Mouse (Mus musculus) heart, postnatal 0 days (tissue): Measurements from ENCODE around the gene Inpp5d. TPM values are rescaled to one million over a fixed set of nuclear protein-coding genes. Genes with fewer than 3 reads are reported as not detected.

Experiments used
- ATAC-seq: fragments of 200-750 bp; cut with Nextera tagmentation; 2 replicates; pipeline ENCODE4 v1.8.0; 2017; ENCODE audit warnings: low read depth, moderate number of reproducible peaks, moderate library complexity; ENCODE audit not compliant: insufficient read depth
- DNase-seq: peaks from one replicate; pipeline ENCODE4 v3.0.0-alpha.2; 2016; ENCODE audit warnings: low spot score
- H3K27ac ChIP-seq: fragments of 300-500 bp; sonication (generic); 2 replicates; pipeline ENCODE4 v1.5.1; 2014; ENCODE audit warnings: low read depth, mild to moderate bottlenecking
- H3K27me3 ChIP-seq: fragments of 300-500 bp; sonication (generic); 2 replicates; pipeline ENCODE4 v1.6.1; 2014; ENCODE audit warnings: low read length, mixed read lengths; ENCODE audit not compliant: control insufficient read depth, insufficient read depth
- H3K36me3 ChIP-seq: fragments of 300-500 bp; sonication (generic); replicated peaks from 2 replicates; pipeline ENCODE4 v1.6.1; 2014; ENCODE audit warnings: low read length, mixed read lengths; ENCODE audit not compliant: control insufficient read depth, insufficient read depth
- H3K4me1 ChIP-seq: fragments of 300-500 bp; sonication (generic); 2 replicates; pipeline ENCODE4 v1.6.1; 2014; ENCODE audit warnings: antibody characterized with exemption; ENCODE audit not compliant: control insufficient read depth, insufficient read depth
- H3K4me2 ChIP-seq: fragments of 300-500 bp; sonication (generic); 2 replicates; pipeline ENCODE4 v1.6.1; 2014; ENCODE audit warnings: low read depth, mild to moderate bottlenecking, low read length, moderate library complexity
- H3K4me3 ChIP-seq: fragments of 300-500 bp; sonication (generic); 2 replicates; pipeline ENCODE4 v1.5.1; 2014; ENCODE audit warnings: low read depth, low read length
- H3K9ac ChIP-seq: fragments of 300-500 bp; sonication (generic); replicated peaks from 2 replicates; pipeline ENCODE4 v1.6.1; 2014; ENCODE audit warnings: low read depth, low read length, mixed read lengths
- H3K9me3 ChIP-seq: fragments of 300-500 bp; sonication (generic); replicated peaks from 2 replicates; pipeline ENCODE4 v1.6.1; 2016; ENCODE audit warnings: low read length; ENCODE audit not compliant: control insufficient read depth
- CTCF ChIP-seq: IDR thresholded peaks from 2 replicates; pipeline ENCODE4 v1.5.1; 2016; ENCODE audit warnings: antibody characterized with exemption, control low read depth, low read depth
- EP300 ChIP-seq: IDR thresholded peaks from 2 replicates; pipeline ENCODE4 v1.6.1; 2016; ENCODE audit warnings: antibody characterized with exemption, low read depth
- WGBS: fragments of 180-500 bp; shearing (Covaris S2); extraction: QIAGEN DNeasy Blood & Tissue Kit; methylation state at CpG from one replicate; pipeline ENCODE4 v1.1.7; 2014; 5-methylcytosine and 5-hydroxymethylcytosine counted together
- polyA plus RNA-seq: library from polyadenylated mRNA; unstranded; fragments of >200 nt; fragmentation: Nextera tagmentation; extraction: Ambion mirVana; gene quantifications from 2 replicates; pipeline ENCODE4 v1.2.1, GENCODE M21; 2015
- total RNA-seq: library from RNA; depleted of rRNA; stranded (reverse); fragments of >200 nt; gene quantifications from 2 replicates; pipeline ENCODE4 v1.2.3, GENCODE M21; 2014; ENCODE audit warnings: low replicate concordance

Gene Inpp5d
- total and polyA plus RNA-seq, 2 experiments from 2014 or later, result 5.0 to 66.4 TPM

- DNase-seq (no peak), ATAC-seq (no peak)
- 85% methylated on average over 12 of the region's 12 CpGs for WGBS
- no peaks in the 10 kb centered on the region for H3K4me1 ChIP-seq
- no peaks in the 10 kb centered on the region for H3K27me3 ChIP-seq
- TF ChIP-seq CTCF (no peak), EP300 (no peak)
- no peaks in the 10 kb centered on the region for H3K9me3 ChIP-seq
- H3K4me3 ChIP-seq, result no peak overlapping the region
- H3K4me2 ChIP-seq, result no peak overlapping the region
- H3K36me3 ChIP-seq, result no peaks in the 10 kb centered on the region
- H3K9ac ChIP-seq, result no peak overlapping the region
- no peak overlapping the region for H3K27ac ChIP-seq
Measured at GRCm38 (mm10) chr1:87636716-87637117, 16.6 kb downstream of the Inpp5d start.

GRCm38 (mm10) chr1:87637121-87637877 lies 17.2 kb downstream of the Inpp5d start:
- H3K27me3 ChIP-seq, result no peaks in the 10 kb centered on the region
- H3K27ac ChIP-seq, result no peak overlapping the region
- no peaks in the 10 kb centered on the region for H3K9me3 ChIP-seq
- no peak overlapping the region for H3K9ac ChIP-seq
- no peaks in the 10 kb centered on the region for H3K36me3 ChIP-seq
- ATAC-seq (no peak), DNase-seq (no peak)
- no peak overlapping the region for H3K4me3 ChIP-seq
- no peaks in the 10 kb centered on the region for H3K4me1 ChIP-seq
- WGBS, result 79% methylated on average over 4 of the region's 4 CpGs
- no peak overlapping the region for H3K4me2 ChIP-seq
- no peak for TF ChIP-seq EP300
- no peak for TF ChIP-seq CTCF

GRCm38 (mm10) chr1:87637878-87638600 lies 17.9 kb downstream of the Inpp5d start:
- Histone ChIP-seq H3K4me1 (no peaks in the 10 kb centered on the region), H3K4me3 (no peak overlapping the region), H3K9ac (no peak overlapping the region), H3K4me2 (no peak overlapping the region), H3K27ac (no peak overlapping the region), H3K9me3 (no peaks in the 10 kb centered on the region), H3K36me3 (no peaks in the 10 kb centered on the region), H3K27me3 (no peaks in the 10 kb centered on the region)
- ATAC-seq (no peak), DNase-seq (no peak)
- whole genome bisulfite sequencing, result 74% methylated on average over 4 of the region's 4 CpGs
- TF ChIP-seq EP300 (no peak), CTCF (no peak)

GRCm38 (mm10) chr1:87639724-87640123 lies 19.6 kb downstream of the Inpp5d start:
- Histone ChIP-seq H3K4me3 (no peak overlapping the region), H3K4me2 (peak overlapping the region; percentile 28; the same call in 1 of the 2 replicates), H3K27ac (peak overlapping the region; percentile 83), H3K27me3 (no peaks in the 10 kb centered on the region), H3K9me3 (no peaks in the 10 kb centered on the region), H3K36me3 (no peaks in the 10 kb centered on the region), H3K4me1 (no peaks in the 10 kb centered on the region), H3K9ac (no peak overlapping the region)
- no peak for ATAC-seq
- DNase-seq, result no peak
- TF ChIP-seq EP300 (no peak), CTCF (no peak)
- WGBS, result 65% methylated on average over 8 of the region's 8 CpGs

- Histone ChIP-seq H3K4me1 (no peaks in the 10 kb centered on the region), H3K36me3 (no peaks in the 10 kb centered on the region), H3K9ac (no peak overlapping the region), H3K27ac (peak overlapping the region; percentile 83), H3K27me3 (no peaks in the 10 kb centered on the region), H3K9me3 (no peaks in the 10 kb centered on the region), H3K4me3 (no peak overlapping the region), H3K4me2 (peak overlapping the region; percentile 28)
- ATAC-seq (peak; percentile 48; the same call in 1 of the 2 replicates), DNase-seq (peak; percentile 36)
- WGBS, result 50% methylated on average over 17 of the region's 17 CpGs
- TF ChIP-seq EP300, result no peak
- no peak for TF ChIP-seq CTCF
Measured at GRCm38 (mm10) chr1:87640165-87640661, 20.1 kb downstream of the Inpp5d start.
